Mouse (Mus musculus) T-helper 1 cell (primary cell): ENCODE measurements around the gene Postn.

Source experiments
- in situ Hi-C: fragments of 300-600 bp; cut with MboI, MseI; formaldehyde crosslinking; loops from one replicate; pipeline ENCODE4 v1.15.1; 2025; ENCODE audit warnings: high pct_unique_total_duplicates

Postn gene

DNA sequence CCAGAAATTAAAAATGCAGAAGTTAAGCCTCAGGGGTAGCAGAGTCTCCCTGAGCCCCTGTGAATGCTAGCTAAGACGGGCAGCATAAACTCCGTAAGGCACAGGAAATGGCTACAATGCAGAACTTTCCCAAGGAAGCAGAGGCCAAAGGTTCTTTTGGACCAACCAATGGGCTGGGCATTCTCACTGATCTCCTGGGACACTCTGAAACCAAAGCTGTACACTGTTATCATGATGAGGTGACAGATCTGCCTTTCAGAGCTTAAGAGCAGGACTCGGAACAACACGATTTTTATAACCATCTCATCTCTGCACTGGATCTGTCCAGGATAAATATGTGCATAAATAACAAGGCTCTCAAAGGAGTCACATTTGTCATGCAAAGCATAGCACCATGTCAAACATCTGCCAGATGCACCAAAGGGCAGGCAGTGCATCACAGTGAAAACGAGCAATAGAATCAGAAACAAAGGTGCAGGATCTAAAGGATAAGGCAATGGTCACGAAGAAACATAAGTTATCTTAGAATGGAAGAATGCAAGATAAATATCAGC lies 57.0 kb downstream of the Postn start:
- in situ Hi-C loops = no loop called here

DNA sequence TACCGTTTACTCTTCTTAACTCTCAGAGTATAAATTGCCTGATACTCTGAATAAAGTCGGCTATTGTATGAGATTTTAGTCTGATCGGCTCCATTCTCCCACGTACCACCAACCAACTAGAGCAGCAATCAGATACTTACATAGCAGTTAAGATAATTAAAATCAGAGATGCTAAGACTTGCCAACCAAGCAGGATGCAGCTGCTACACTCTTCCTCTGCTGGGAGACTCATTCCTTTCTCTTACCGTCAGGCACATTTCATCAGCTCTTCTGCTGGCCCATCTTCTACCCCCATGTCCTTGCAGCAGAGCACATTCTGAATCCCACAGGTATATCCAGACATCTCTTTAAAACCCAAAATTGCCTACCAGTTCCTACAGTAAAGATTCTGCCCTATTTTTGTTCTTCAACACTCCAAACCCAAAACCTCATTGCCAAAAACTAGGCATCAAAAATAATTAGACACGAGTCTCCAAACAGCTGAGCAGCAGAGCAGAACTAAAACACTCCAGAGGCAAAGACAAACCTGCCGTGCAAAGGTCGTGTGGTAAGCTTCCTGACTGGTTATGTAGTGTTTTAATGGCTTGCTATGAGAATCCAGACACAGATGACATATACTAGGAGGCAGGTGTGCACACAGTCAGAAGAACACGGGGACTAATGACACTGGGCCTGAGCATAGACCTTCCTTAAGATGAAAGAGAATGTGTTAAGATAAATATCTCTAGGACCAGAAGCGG lies 59.5 kb downstream of the Postn start:
- in situ Hi-C loops = no loop called here

DNA sequence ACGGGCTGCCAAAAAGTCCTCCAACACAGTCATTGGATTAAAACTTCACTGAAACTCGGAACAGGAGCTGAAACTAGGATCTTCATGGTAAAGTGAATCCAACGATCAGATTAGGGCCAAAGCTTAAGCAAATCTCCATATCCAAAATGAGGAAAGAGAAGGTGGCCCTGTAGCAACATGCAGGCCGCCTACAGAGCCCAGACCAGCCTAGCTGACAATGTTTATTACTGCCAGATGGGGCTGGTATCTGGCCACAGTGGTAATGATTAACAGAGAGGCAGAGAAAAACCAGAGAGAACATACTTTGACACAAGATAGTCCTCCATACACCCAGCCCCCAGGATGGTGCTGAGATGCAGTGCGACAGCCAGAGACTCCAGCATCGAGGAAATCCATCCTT lies 60.1 kb downstream of the Postn start:
- in situ Hi-C loops = no loop called here

DNA sequence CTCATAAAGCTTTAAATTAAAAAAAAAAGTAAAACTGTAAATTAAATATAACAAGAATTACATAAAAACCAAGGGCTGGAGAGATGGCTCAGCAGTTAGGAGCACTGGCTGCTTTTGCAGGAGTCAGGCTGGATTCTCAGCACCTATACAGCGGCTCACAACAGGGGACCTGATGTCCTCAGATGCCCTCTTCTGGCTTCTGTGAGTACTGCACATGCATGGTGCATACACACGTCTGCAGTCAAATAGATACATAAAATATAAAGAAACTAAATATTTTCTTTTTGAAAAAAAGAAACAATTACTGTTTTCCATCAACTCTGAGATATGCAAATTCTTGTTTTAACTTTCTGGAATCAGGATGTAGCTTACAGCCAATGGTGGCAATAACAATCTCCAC lies 60.8 kb downstream of the Postn start:
- in situ Hi-C loops = no loop called here

DNA sequence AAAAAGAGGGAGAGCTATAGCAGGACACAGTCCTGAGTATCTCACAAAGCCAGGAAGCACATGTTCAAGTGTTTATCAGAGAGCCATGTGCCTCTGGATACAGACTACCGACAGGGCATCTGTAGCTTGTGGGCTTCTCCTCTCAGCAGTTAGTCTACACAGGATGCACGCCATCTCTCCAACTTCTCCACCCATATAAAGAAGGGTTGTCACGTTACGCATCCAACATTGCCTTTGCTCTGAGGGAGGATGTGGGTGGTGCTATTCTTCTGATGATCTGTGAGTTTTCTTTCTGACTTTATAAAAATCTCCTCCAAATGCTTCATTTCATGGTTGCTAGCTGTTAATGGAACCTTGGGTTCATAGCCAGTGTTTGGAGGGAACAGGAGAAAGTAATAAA lies 63.2 kb downstream of the Postn start:
- in situ Hi-C loops = no loop called here

DNA sequence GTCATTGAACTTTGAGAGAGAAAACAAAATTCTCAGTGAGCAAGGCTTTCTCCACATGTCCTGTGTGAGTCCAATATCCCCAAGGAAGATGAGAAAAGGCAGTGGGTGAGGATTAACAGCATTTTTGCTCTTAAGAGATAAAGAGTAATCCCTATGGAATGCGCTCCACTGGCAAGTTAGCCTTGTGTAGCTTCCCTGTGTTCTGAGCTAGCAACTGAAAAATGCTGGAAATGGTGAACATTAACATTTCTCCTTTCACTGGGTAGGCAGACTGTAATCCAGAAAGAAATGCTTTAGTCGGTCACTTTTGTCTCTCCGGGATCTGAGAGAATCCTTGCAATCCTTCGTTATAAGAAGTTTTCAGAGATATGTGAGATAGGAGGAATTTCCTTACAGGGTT lies 70.8 kb downstream of the Postn start:
- in situ Hi-C loops = no loop called here

DNA sequence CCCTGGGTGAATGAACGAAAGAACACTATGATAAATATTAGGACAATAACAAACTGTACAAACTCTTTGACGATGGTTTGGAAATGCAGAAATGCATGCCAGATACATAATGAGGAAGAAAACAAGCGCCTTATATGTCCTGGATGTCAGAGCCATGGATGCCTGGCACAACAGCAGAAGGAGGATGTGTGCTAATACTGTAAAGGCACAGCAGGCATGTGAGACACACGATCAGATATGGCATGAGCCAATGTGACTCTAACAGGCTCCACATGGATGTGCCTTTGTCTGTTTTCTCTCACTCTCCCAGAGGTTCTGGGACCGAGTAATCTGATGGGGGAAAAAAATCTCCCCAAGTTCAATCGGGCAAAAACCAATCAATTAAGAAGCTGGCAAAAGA lies 71.3 kb downstream of the Postn start:
- in situ Hi-C loops = no loop called here

DNA sequence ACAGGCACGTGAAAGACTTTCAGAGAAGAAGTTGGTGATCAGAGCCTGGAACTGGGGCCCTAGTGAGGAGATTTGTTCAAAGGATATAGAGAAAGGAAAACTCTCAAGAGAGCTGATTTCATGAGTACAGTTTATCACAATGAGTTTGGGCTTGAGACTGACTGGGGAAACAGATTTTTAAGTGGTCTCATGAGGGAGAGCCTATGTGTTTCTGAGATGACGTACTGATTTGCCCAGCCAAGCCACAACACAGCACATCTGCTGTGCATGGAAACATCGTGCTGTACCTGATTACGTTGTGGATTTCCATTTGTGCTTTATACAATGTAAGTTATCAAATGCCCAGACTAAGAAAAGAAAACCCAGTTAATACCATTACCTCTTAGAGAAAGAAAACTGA lies 71.7 kb downstream of the Postn start:
- in situ Hi-C loops = no loop called here

DNA sequence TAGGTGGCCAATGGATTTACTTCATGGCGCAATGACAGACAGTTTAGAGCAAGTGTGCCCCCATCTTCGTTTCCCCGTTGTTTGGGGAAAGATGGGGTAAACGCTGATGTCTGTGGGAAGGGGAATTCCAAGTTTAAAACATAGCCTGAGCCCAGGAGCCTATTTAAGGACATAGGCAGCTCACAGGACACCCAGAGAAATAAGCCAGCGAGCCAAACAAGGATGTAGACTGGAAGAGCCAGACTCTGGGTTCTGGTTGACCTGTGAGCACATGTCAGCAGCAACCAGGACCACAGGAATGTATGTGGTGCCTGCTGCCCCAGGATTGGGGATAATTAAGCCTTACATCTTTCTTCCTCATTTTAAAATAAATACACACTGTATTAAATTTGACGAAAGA lies 73.7 kb downstream of the Postn start:
- in situ Hi-C loops = no loop called here

DNA sequence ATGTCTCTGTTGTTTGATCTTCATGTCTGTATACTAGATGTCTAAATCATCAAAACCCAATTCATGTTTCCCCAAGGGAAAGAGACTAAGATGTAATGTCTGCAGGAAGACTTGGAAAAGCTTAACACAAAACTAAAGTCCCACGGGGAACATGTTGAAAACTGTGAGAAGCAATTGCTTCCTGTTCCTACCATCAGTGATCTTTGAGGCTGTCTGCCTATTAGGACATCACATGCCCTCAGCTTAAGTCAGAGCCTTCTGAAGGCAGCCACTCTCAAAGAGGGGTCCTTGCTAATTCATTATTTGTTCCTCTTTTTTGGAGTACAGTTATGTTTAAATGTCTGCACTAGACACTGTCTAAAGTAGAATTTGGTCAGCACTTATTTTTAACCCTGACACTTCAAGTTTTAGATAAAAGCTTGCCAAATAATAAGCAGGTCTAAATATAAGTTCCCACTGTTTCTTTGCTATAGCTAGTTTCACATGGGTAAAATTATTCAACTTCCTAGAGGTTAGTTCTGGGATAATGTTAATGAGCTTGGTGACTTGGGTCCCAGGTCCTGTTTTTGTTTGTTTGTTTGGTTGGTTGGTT lies 75.6 kb downstream of the Postn start:
- in situ Hi-C loops = no loop called here
